Mouse (Mus musculus): ENCODE results near the gene Lrrc49. TPM values are rescaled to one million over a fixed set of nuclear protein-coding genes. Genes with fewer than 3 reads are reported as not detected.

The Lrrc49 gene
- polyA plus RNA-seq, 1 experiment = 73.5 TPM

GRCm38 (mm10) chr9:60616946-60617345 lies 71.0 kb downstream of the Lrrc49 start:
- Histone ChIP-seq H3K4me1 (ENCODE audit: control insufficient read depth, insufficient read depth, low read length) (peaks cover 4% of the 10 kb centered on the region), H3K27ac (ENCODE audit: insufficient read depth, low read length) (0 out of 2 replicates have a peak overlapping the region, but pooled peaks have one; percentile 20), H3K4me3 (ENCODE audit: insufficient read depth, low read length) (no peak overlapping the region)
- TF ChIP-seq CTCF (IDR thresholded peaks at IDR 0.05; ENCODE audit: extremely low read depth, insufficient read depth, low read length) = no peak
- TF ChIP-seq POLR2A (IDR thresholded peaks at IDR 0.05; ENCODE audit: extremely low read depth, insufficient read depth, low read length) = no peak

DNA sequence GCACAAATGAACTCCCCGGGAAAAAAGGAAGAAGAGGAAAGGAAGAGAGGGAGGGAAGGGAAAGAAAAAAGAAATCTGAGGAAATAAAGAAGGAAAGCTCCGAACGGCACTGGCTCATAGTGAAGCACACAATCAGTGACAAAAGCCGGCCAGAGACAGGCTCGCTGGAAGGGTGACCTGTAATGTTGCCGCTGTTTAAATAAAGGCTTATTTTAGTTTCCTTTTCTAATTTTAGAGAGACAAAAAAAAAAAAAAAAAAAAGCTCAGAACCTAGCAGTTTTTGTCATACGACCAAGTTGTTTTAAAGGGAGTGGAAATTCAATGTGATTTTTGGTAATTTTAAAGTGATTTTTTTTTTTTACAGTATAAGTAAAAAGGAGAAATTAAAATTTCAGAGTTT lies 71.6 kb downstream of the Lrrc49 start:
- H3K27ac ChIP-seq (ENCODE audit: insufficient read depth, low read length) = no peak overlapping the region
- H3K4me3 ChIP-seq (ENCODE audit: insufficient read depth, low read length) = no peak overlapping the region
- TF ChIP-seq POLR2A (IDR thresholded peaks at IDR 0.05; ENCODE audit: extremely low read depth, insufficient read depth, low read length) (no peak), CTCF (IDR thresholded peaks at IDR 0.05; ENCODE audit: extremely low read depth, insufficient read depth, low read length) (no peak)
- H3K4me1 ChIP-seq (ENCODE audit: control insufficient read depth, insufficient read depth, low read length) = peaks cover 4% of the 10 kb centered on the region

- peaks cover 4% of the 10 kb centered on the region for H3K4me1 ChIP-seq (ENCODE audit: control insufficient read depth, insufficient read depth, low read length)
- no peak overlapping the region for H3K27ac ChIP-seq (ENCODE audit: insufficient read depth, low read length)
- H3K4me3 ChIP-seq (ENCODE audit: insufficient read depth, low read length) = no peak overlapping the region
- no peak for TF ChIP-seq CTCF (IDR thresholded peaks at IDR 0.05; ENCODE audit: extremely low read depth, insufficient read depth, low read length)
- no peak for TF ChIP-seq POLR2A (IDR thresholded peaks at IDR 0.05; ENCODE audit: extremely low read depth, insufficient read depth, low read length)
Measured at GRCm38 (mm10) chr9:60612260-60612659, 75.7 kb downstream of the Lrrc49 start.

GRCm38 (mm10) chr9:60610194-60610593 lies 77.8 kb downstream of the Lrrc49 start:
- TF ChIP-seq CTCF (IDR thresholded peaks at IDR 0.05; ENCODE audit: extremely low read depth, insufficient read depth, low read length) = no peak
- no peak for TF ChIP-seq POLR2A (IDR thresholded peaks at IDR 0.05; ENCODE audit: extremely low read depth, insufficient read depth, low read length)
- Histone ChIP-seq H3K27ac (ENCODE audit: insufficient read depth, low read length) (no peak overlapping the region), H3K4me1 (ENCODE audit: control insufficient read depth, insufficient read depth, low read length) (peaks cover 2% of the 10 kb centered on the region; the same call in 1 of the 2 replicates), H3K4me3 (ENCODE audit: insufficient read depth, low read length) (no peak overlapping the region)

GRCm38 (mm10) chr9:60608857-60609256 lies 79.1 kb downstream of the Lrrc49 start:
- no peak overlapping the region for H3K27ac ChIP-seq (ENCODE audit: insufficient read depth, low read length)
- H3K4me1 ChIP-seq (ENCODE audit: control insufficient read depth, insufficient read depth, low read length) = peaks cover 2% of the 10 kb centered on the region; the same call in 1 of the 2 replicates
- H3K4me3 ChIP-seq (ENCODE audit: insufficient read depth, low read length) = no peak overlapping the region
- TF ChIP-seq CTCF (IDR thresholded peaks at IDR 0.05; ENCODE audit: extremely low read depth, insufficient read depth, low read length) (no peak), POLR2A (IDR thresholded peaks at IDR 0.05; ENCODE audit: extremely low read depth, insufficient read depth, low read length) (no peak)

- Histone ChIP-seq H3K27ac (ENCODE audit: insufficient read depth, low read length) (no peak overlapping the region), H3K4me3 (ENCODE audit: insufficient read depth, low read length) (no peak overlapping the region), H3K4me1 (ENCODE audit: control insufficient read depth, insufficient read depth, low read length) (peaks cover under 1% of the 10 kb centered on the region; the same call in 1 of the 2 replicates)
- no peak for TF ChIP-seq CTCF (IDR thresholded peaks at IDR 0.05; ENCODE audit: extremely low read depth, insufficient read depth, low read length)
- no peak for TF ChIP-seq POLR2A (IDR thresholded peaks at IDR 0.05; ENCODE audit: extremely low read depth, insufficient read depth, low read length)
Measured at GRCm38 (mm10) chr9:60608086-60608485, 79.9 kb downstream of the Lrrc49 start.

- Histone ChIP-seq H3K4me3 (ENCODE audit: insufficient read depth, low read length) (no peak overlapping the region), H3K4me1 (ENCODE audit: control insufficient read depth, insufficient read depth, low read length) (no peaks in the 10 kb centered on the region), H3K27ac (ENCODE audit: insufficient read depth, low read length) (no peak overlapping the region)
- no peak for TF ChIP-seq POLR2A (IDR thresholded peaks at IDR 0.05; ENCODE audit: extremely low read depth, insufficient read depth, low read length)
- no peak for TF ChIP-seq CTCF (IDR thresholded peaks at IDR 0.05; ENCODE audit: extremely low read depth, insufficient read depth, low read length)
Measured at GRCm38 (mm10) chr9:60604971-60605370, 83.0 kb downstream of the Lrrc49 start.

GRCm38 (mm10) chr9:60601936-60602335 lies 86.0 kb downstream of the Lrrc49 start:
- H3K4me3 ChIP-seq (ENCODE audit: insufficient read depth, low read length) = no peak overlapping the region

GRCm38 (mm10) chr9:60600273-60600672 lies 87.7 kb downstream of the Lrrc49 start:
- TF ChIP-seq CTCF (IDR thresholded peaks at IDR 0.05; ENCODE audit: extremely low read depth, insufficient read depth, low read length) (no peak), POLR2A (IDR thresholded peaks at IDR 0.05; ENCODE audit: extremely low read depth, insufficient read depth, low read length) (no peak)
- Histone ChIP-seq H3K27ac (ENCODE audit: insufficient read depth, low read length) (no peak overlapping the region), H3K4me3 (ENCODE audit: insufficient read depth, low read length) (no peak overlapping the region), H3K4me1 (ENCODE audit: control insufficient read depth, insufficient read depth, low read length) (peaks cover 2% of the 10 kb centered on the region; the same call in 1 of the 2 replicates)

More at GRCm38 (mm10) chr9:60601936-60602335, 86.0 kb downstream of the Lrrc49 start:
- TF ChIP-seq POLR2A (IDR thresholded peaks at IDR 0.05; ENCODE audit: extremely low read depth, insufficient read depth, low read length) = no peak
- TF ChIP-seq CTCF (IDR thresholded peaks at IDR 0.05; ENCODE audit: extremely low read depth, insufficient read depth, low read length) = no peak
- H3K4me1 ChIP-seq (ENCODE audit: control insufficient read depth, insufficient read depth, low read length) = peaks cover 2% of the 10 kb centered on the region; the same call in 1 of the 2 replicates
- no peak overlapping the region for H3K27ac ChIP-seq (ENCODE audit: insufficient read depth, low read length)

GRCm38 (mm10) chr9:60599489-60599888 lies 88.5 kb downstream of the Lrrc49 start:
- no peak overlapping the region for H3K27ac ChIP-seq (ENCODE audit: insufficient read depth, low read length)
- H3K4me1 ChIP-seq (ENCODE audit: control insufficient read depth, insufficient read depth, low read length) = peaks cover 2% of the 10 kb centered on the region; the same call in 1 of the 2 replicates
- H3K4me3 ChIP-seq (ENCODE audit: insufficient read depth, low read length) = no peak overlapping the region
- TF ChIP-seq POLR2A (IDR thresholded peaks at IDR 0.05; ENCODE audit: extremely low read depth, insufficient read depth, low read length) (no peak), CTCF (IDR thresholded peaks at IDR 0.05; ENCODE audit: extremely low read depth, insufficient read depth, low read length) (peak; percentile 86)
